ENCODE assay signal across 22 mouse cellular contexts in the genomic region with DNA sequence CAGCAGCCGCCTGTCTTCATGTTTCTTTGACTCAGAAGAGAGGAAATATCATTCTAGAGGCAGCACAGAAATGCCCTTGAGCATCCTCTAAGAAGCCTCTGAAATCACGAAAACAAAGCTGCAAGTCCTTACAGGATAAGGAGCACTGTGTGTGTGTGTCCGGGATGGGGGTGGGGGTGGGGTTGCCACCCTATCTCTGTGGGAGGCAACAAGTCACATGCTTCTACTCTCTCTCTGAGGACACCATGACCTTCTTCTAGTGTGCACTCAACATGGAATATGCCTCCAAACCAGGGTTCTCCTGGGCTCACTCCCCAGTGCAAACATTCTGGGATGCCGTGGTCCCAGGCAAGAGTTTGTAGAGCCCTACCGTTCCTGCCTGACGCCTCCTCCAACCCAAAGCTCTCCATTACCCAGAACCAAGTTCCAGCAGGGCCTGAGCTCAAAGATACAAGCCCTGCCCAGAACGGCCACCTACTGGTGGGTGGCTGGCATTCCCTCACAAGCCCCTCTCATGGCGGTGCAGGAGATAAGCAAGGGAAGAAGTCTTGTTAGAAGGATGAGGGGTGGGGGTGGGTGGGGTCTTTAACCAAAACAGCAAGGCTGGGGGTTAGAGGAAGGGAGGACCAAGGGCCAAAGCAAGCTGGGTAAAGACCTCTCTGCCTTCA. TPM values are rescaled to one million over a fixed set of nuclear protein-coding genes. Genes with fewer than 3 reads are reported as not detected.
DNase-seq lines count a peak whose midpoint lies in the region; ATAC-seq and TF ChIP-seq lines count a peak whose summit lies in the region.
"Had no signal": no experiment of that assay in that cellular context is flagged by ENCODE, and none has a peak within 500 bp of the region (broad histone marks: within the 10 kb centered on the region; RNA-seq: fewer than 3 reads in every experiment).

No protein-coding gene starts in this region.

- TF ChIP-seq EP300 in stomach, postnatal 0 days (optimal IDR thresholded peaks at IDR 0.05), result no peak

- peak overlapping the region; percentile 67 for H3K27ac ChIP-seq in heart, embryonic 10.5 days
- no peak overlapping the region for H3K27ac ChIP-seq in kidney, adult 2 months (ENCODE audit: insufficient read depth, low read depth, low read length)
- H3K27ac ChIP-seq in stomach, postnatal 0 days (replicated peaks), result no peak overlapping the region
- H3K27ac ChIP-seq: embryonic facial prominence, embryonic 13.5 days; hindbrain, embryonic 10.5 days; limb, embryonic 12.5 days had no signal

- peaks cover 98% of the 10 kb centered on the region for H3K36me3 ChIP-seq in heart, embryonic 10.5 days
- H3K36me3 ChIP-seq in kidney, adult 2 months (ENCODE audit: control insufficient read depth, insufficient read depth, low read length), result no peaks in the 10 kb centered on the region
- H3K36me3 ChIP-seq in stomach, postnatal 0 days (ENCODE audit: control insufficient read depth, insufficient read depth, low read length), result peaks cover 42% of the 10 kb centered on the region

- 0 out of 2 replicates have a peak, but pooled peaks have one; percentile 6 for TF ChIP-seq CTCF in kidney, adult 2 months (conservative IDR thresholded peaks at IDR 0.05; ENCODE audit: insufficient read depth, insufficient read length, low read depth, low read length)
- TF ChIP-seq CTCF in stomach, postnatal 0 days (IDR thresholded peaks at IDR 0.05; ENCODE audit: low read depth), result peak; percentile 49

- intact Hi-C loops in heart, postnatal 36 days (cut with DNase I), result loop anchor here (2.0 kb wide), 1 partner anchor 14 kb away; no protein-coding TSS in a partner anchor

- ATAC-seq in stomach, postnatal 0 days (ENCODE audit: low FRiP score, low TSS enrichment), result no peak
- ATAC-seq: forebrain, postnatal 0 days; inflammation-experienced regulatory T-cells, adult 6 months; midbrain, embryonic 16.5 days had no signal

- no peak for TF ChIP-seq POLR2A in kidney, adult 2 months (IDR thresholded peaks at IDR 0.05; ENCODE audit: low read depth, low read length)

- WGBS in heart, embryonic 10.5 days, result 57% methylated on average over 8 of the region's 8 CpGs
- 76% methylated on average over 8 of the region's 8 CpGs for WGBS in kidney, adult 2 months
- WGBS in stomach, postnatal 0 days, result 76% methylated on average over 8 of the region's 8 CpGs

- no peak overlapping the region for H3K4me3 ChIP-seq in heart, embryonic 10.5 days
- H3K4me3 ChIP-seq in kidney, adult 2 months (ENCODE audit: insufficient read depth, low read depth, low read length), result no peak overlapping the region
- no peak overlapping the region for H3K4me3 ChIP-seq in stomach, postnatal 0 days (ENCODE audit: low read depth, low read length)
- H3K4me3 ChIP-seq: embryonic facial prominence, embryonic 13.5 days; hindbrain, embryonic 10.5 days; limb, embryonic 12.5 days; megakaryocyte, embryonic 14.5 days had no signal

- no peaks in the 10 kb centered on the region for H3K27me3 ChIP-seq in heart, embryonic 10.5 days (ENCODE audit: insufficient read depth, poor library complexity, severe bottlenecking)
- no peaks in the 10 kb centered on the region for H3K27me3 ChIP-seq in kidney, adult 2 months (replicated peaks; ENCODE audit: control insufficient read depth, insufficient read depth, low read length)
- H3K27me3 ChIP-seq in stomach, postnatal 0 days (ENCODE audit: control insufficient read depth, insufficient read depth, low read length), result no peaks in the 10 kb centered on the region
- H3K27me3 ChIP-seq: CH12.LX; embryonic facial prominence, embryonic 13.5 days; limb, embryonic 12.5 days; megakaryocyte, embryonic 14.5 days had no signal

- no peak overlapping the region for H3K4me2 ChIP-seq in stomach, postnatal 0 days (replicated peaks; ENCODE audit: low read depth)
- H3K4me2 ChIP-seq: embryonic facial prominence, embryonic 13.5 days; limb, embryonic 12.5 days had no signal

- peaks cover 9% of the 10 kb centered on the region for H3K4me1 ChIP-seq in heart, embryonic 10.5 days
- H3K4me1 ChIP-seq in kidney, adult 2 months (ENCODE audit: control insufficient read depth, insufficient read depth, low read length), result peaks cover 3% of the 10 kb centered on the region; the same call in 1 of the 2 replicates
- H3K4me1 ChIP-seq in stomach, postnatal 0 days (replicated peaks; ENCODE audit: control insufficient read depth, insufficient read depth), result no peaks in the 10 kb centered on the region
- H3K4me1 ChIP-seq: embryonic facial prominence, embryonic 13.5 days; hindbrain, embryonic 10.5 days; limb, embryonic 12.5 days had no signal

- no peaks in the 10 kb centered on the region for H3K9me3 ChIP-seq in heart, embryonic 10.5 days
- no peaks in the 10 kb centered on the region for H3K9me3 ChIP-seq in stomach, postnatal 0 days (ENCODE audit: control insufficient read depth, low read length)
- H3K9me3 ChIP-seq: embryonic facial prominence, embryonic 13.5 days; hindbrain, embryonic 10.5 days; limb, embryonic 12.5 days; megakaryocyte, embryonic 14.5 days had no signal

- DNase-seq in heart, embryonic 10.5 days (ENCODE audit: low spot score), result no peak
- no peak for DNase-seq in heart, postnatal 36 days
- DNase-seq in kidney, adult 2 months, result no peak
- no peak for DNase-seq in kidney, adult 9 months
- DNase-seq in ovary, postnatal 36 days (ENCODE audit: low spot score), result peak; percentile 42
- DNase-seq in ovary, postnatal 14 days (ENCODE audit: low spot score), result no peak
- no peak for DNase-seq in stomach, postnatal 0 days (ENCODE audit: low spot score)
- DNase-seq in layer of hippocampus, adult 18-20 months (ENCODE audit: low spot score in 2 of 2), result no peak
- DNase-seq: adrenal gland, postnatal 14 days; cerebellum, adult 18-20 months; forebrain, postnatal 0 days; kidney, postnatal 10 days; lung, adult 2 months; right cerebral cortex, postnatal 14 days; thymus, postnatal 25 days had no signal

- no peak overlapping the region for H3K9ac ChIP-seq in stomach, postnatal 0 days (ENCODE audit: low read length)
- H3K9ac ChIP-seq: embryonic facial prominence, embryonic 13.5 days; forebrain, postnatal 0 days; limb, embryonic 12.5 days had no signal

RNA-seq across cellular contexts. Expression of gene Ndst2, which starts 24.5 kb away (rescaled TPM):
- 17.5 and 19.7 TPM in 2 replicates for polyA plus RNA-seq in heart, embryonic 10.5 days (2016; fragmentation: Nextera tagmentation; extraction: Ambion mirVana)
- 10 to 100 TPM; 10.6 to 10.8 TPM for total RNA-seq in heart, postnatal 36 days (2021)
- 28.7 and 31.4 TPM in 2 replicates for polyA plus RNA-seq in kidney, adult 2 months (2012; rRNA removed)
- polyA plus RNA-seq in stomach, postnatal 0 days (2015; fragmentation: Nextera tagmentation; extraction: Ambion mirVana), result 9.6 and 12.0 TPM in 2 replicates
- total RNA-seq in layer of hippocampus, adult 18-20 months (2021), result 10 to 100 TPM; 14.9 to 17.6 TPM

RNA-seq across cellular contexts. Expression of gene Camk2g, which starts 35.0 kb away (rescaled TPM):
- polyA plus RNA-seq in heart, embryonic 10.5 days (2016; fragmentation: Nextera tagmentation; extraction: Ambion mirVana), result 60.6 and 65.3 TPM in 2 replicates
- total RNA-seq in heart, postnatal 36 days (2021), result 10 to 100 TPM; 51.4 to 52.8 TPM
- polyA plus RNA-seq in kidney, adult 2 months (2012; rRNA removed), result 15.4 and 16.0 TPM in 2 replicates
- 35.0 and 38.6 TPM in 2 replicates for polyA plus RNA-seq in stomach, postnatal 0 days (2015; fragmentation: Nextera tagmentation; extraction: Ambion mirVana)
- total RNA-seq in layer of hippocampus, adult 18-20 months (2021), result 100 to 1,000 TPM; 225 to 233 TPM

RNA-seq across cellular contexts. Expression of gene Zswim8, which starts 51.5 kb away (rescaled TPM):
- polyA plus RNA-seq in heart, embryonic 10.5 days (2016; fragmentation: Nextera tagmentation; extraction: Ambion mirVana), result 25.9 and 33.1 TPM in 2 replicates
- total RNA-seq in heart, postnatal 36 days (2021), result 10 to 100 TPM; 45.4 to 47.8 TPM
- polyA plus RNA-seq in kidney, adult 2 months (2012; rRNA removed), result 136 and 167 TPM in 2 replicates
- 13.6 and 13.7 TPM in 2 replicates for polyA plus RNA-seq in stomach, postnatal 0 days (2015; fragmentation: Nextera tagmentation; extraction: Ambion mirVana)
- 100 to 1,000 TPM; 165 to 186 TPM for total RNA-seq in layer of hippocampus, adult 18-20 months (2021)

RNA-seq across cellular contexts. Expression of gene Chchd1, which starts 56.1 kb away (rescaled TPM):
- polyA plus RNA-seq in heart, embryonic 10.5 days (2016; fragmentation: Nextera tagmentation; extraction: Ambion mirVana), result 224 and 232 TPM in 2 replicates
- 100 to 1,000 TPM; 120 to 123 TPM for total RNA-seq in heart, postnatal 36 days (2021)
- polyA plus RNA-seq in kidney, adult 2 months (2012; rRNA removed), result 42.3 and 54.0 TPM in 2 replicates
- polyA plus RNA-seq in stomach, postnatal 0 days (2015; fragmentation: Nextera tagmentation; extraction: Ambion mirVana), result 145 and 159 TPM in 2 replicates
- 10 to 100 TPM; 53.1 to 53.3 TPM for total RNA-seq in layer of hippocampus, adult 18-20 months (2021)
